Comparison of ENCODE assay signal across 8 mouse cellular contexts in genomic region chr2:165287202-165287984, GRCm38 (mm10). TPM values are rescaled to one million over a fixed set of nuclear protein-coding genes. Genes with fewer than 3 reads are reported as not detected.
DNase-seq lines count a peak whose midpoint lies in the region; ATAC-seq and TF ChIP-seq lines count a peak whose summit lies in the region.

Gene Slc35c2, minus strand, starts transcription at chr2:165287869.

- TF ChIP-seq POLR2A in limb, embryonic 14.5 days (IDR thresholded peaks at IDR 0.05; ENCODE audit: borderline replicate concordance, extremely low read depth, insufficient read depth, insufficient read length): peak; percentile 55; the same call in 1 of the 2 replicates

- no peaks in the 10 kb centered on the region for H3K27me3 ChIP-seq in embryonic facial prominence, embryonic 14.5 days (replicated peaks; ENCODE audit: control insufficient read depth, insufficient read depth, low read length)
- no peaks in the 10 kb centered on the region for H3K27me3 ChIP-seq in limb, embryonic 14.5 days (ENCODE audit: control insufficient read depth, insufficient read depth, low read length)
- H3K27me3 ChIP-seq in midbrain, postnatal 0 days (ENCODE audit: insufficient read depth, low read length): no peaks in the 10 kb centered on the region

- H3K9ac ChIP-seq in embryonic facial prominence, embryonic 14.5 days (ENCODE audit: low read depth, low read length): peak within 1 kb of the TSS; percentile 73
- H3K9ac ChIP-seq in limb, embryonic 14.5 days (ENCODE audit: low read depth, low read length, severe bottlenecking): peak within 1 kb of the TSS; percentile 67
- H3K9ac ChIP-seq in midbrain, postnatal 0 days (replicated peaks; ENCODE audit: low read length, poor library complexity, severe bottlenecking): peak within 1 kb of the TSS; percentile 58

- H3K36me3 ChIP-seq in embryonic facial prominence, embryonic 14.5 days (ENCODE audit: control insufficient read depth, insufficient read depth, low read length): peaks cover 32% of the 10 kb centered on the region
- H3K36me3 ChIP-seq in limb, embryonic 14.5 days (ENCODE audit: control insufficient read depth, insufficient read depth, low read length): peaks cover 32% of the 10 kb centered on the region
- H3K36me3 ChIP-seq in midbrain, postnatal 0 days (ENCODE audit: insufficient read depth, low read length): peaks cover 34% of the 10 kb centered on the region

- peak within 1 kb of the TSS; percentile 84 for H3K27ac ChIP-seq in embryonic facial prominence, embryonic 14.5 days (replicated peaks; ENCODE audit: low read depth, low read length)
- H3K27ac ChIP-seq in limb, embryonic 14.5 days (replicated peaks; ENCODE audit: low read depth, low read length): peak within 1 kb of the TSS; percentile 69
- H3K27ac ChIP-seq in midbrain, postnatal 0 days (ENCODE audit: low read depth, low read length): peak within 1 kb of the TSS; percentile 83

- WGBS in embryonic facial prominence, embryonic 14.5 days: 1% methylated on average over 49 of the region's 49 CpGs
- 2% methylated on average over 49 of the region's 49 CpGs for WGBS in limb, embryonic 14.5 days
- 1% methylated on average over 49 of the region's 49 CpGs for WGBS in midbrain, postnatal 0 days

- peak; percentile 91 for DNase-seq in 3T3-L1 (ENCODE audit: low read depth, low spot score)
- DNase-seq in adrenal gland, postnatal 4 days (ENCODE audit: low spot score in 2 of 2): peak; percentile 75 to 85
- DNase-seq in embryonic facial prominence, embryonic 14.5 days (ENCODE audit: low spot score): peak; percentile 95
- DNase-seq in heart, adult 8-10 months (ENCODE audit: low spot score): peak; percentile 90
- peak; percentile 94 for DNase-seq in kidney, adult 9 months
- peak; percentile 92 for DNase-seq in limb, embryonic 14.5 days (ENCODE audit: low spot score)
- DNase-seq in midbrain, postnatal 0 days (ENCODE audit: low spot score): peak; percentile 95
- DNase-seq in spleen, postnatal 36 days (ENCODE audit: low spot score in 2 of 2): peak; percentile 86

- peak; percentile 62 for TF ChIP-seq CTCF in midbrain, postnatal 0 days (IDR thresholded peaks at IDR 0.05)

- H3K4me3 ChIP-seq in embryonic facial prominence, embryonic 14.5 days (ENCODE audit: low read depth, low read length): peak within 1 kb of the TSS; percentile 73
- H3K4me3 ChIP-seq in limb, embryonic 14.5 days (replicated peaks; ENCODE audit: low read length): peak within 1 kb of the TSS; percentile 75
- H3K4me3 ChIP-seq in midbrain, postnatal 0 days (ENCODE audit: low read depth, low read length): peak within 1 kb of the TSS; percentile 58

- H3K4me1 ChIP-seq in embryonic facial prominence, embryonic 14.5 days (ENCODE audit: control insufficient read depth, insufficient read depth, low read length): peaks cover 10% of the 10 kb centered on the region
- peaks cover 20% of the 10 kb centered on the region for H3K4me1 ChIP-seq in limb, embryonic 14.5 days (ENCODE audit: control insufficient read depth, insufficient read depth, low read length)
- H3K4me1 ChIP-seq in midbrain, postnatal 0 days (ENCODE audit: insufficient read depth, low read length): peaks cover 17% of the 10 kb centered on the region

- no peaks in the 10 kb centered on the region for H3K9me3 ChIP-seq in embryonic facial prominence, embryonic 14.5 days (ENCODE audit: control insufficient read depth, low read length)
- no peaks in the 10 kb centered on the region for H3K9me3 ChIP-seq in limb, embryonic 14.5 days (ENCODE audit: control insufficient read depth, low read length)
- no peaks in the 10 kb centered on the region for H3K9me3 ChIP-seq in midbrain, postnatal 0 days (ENCODE audit: low read length)

- peak within 1 kb of the TSS; percentile 86 for H3K4me2 ChIP-seq in embryonic facial prominence, embryonic 14.5 days (ENCODE audit: low read depth, low read length)
- peak within 1 kb of the TSS; percentile 82 for H3K4me2 ChIP-seq in limb, embryonic 14.5 days (replicated peaks; ENCODE audit: low read depth, low read length, severe bottlenecking)
- peak within 1 kb of the TSS; percentile 95 for H3K4me2 ChIP-seq in midbrain, postnatal 0 days (ENCODE audit: low read depth, low read length, poor library complexity, severe bottlenecking)

- ATAC-seq in embryonic facial prominence, embryonic 14.5 days (ENCODE audit: low read depth): peak; percentile 96
- peak; percentile 94 for ATAC-seq in limb, embryonic 14.5 days (ENCODE audit: low FRiP score, low read depth)
- peak; percentile 92 for ATAC-seq in midbrain, postnatal 0 days (ENCODE audit: low FRiP score)

RNA-seq across cellular contexts. Expression of gene Slc35c2, which starts in this region (rescaled TPM):
- 10 to 100 TPM; 48.2 to 48.7 TPM for total RNA-seq in adrenal gland, postnatal 4 days (2021)
- 45.6 and 52.1 TPM in 2 replicates for polyA plus RNA-seq in embryonic facial prominence, embryonic 14.5 days (2014; fragmentation: Nextera tagmentation; extraction: Ambion mirVana)
- 10 to 100 TPM; 17.9 to 22.1 (median 19.5) TPM for total RNA-seq in heart, adult 8-10 months (2022)
- polyA plus RNA-seq in limb, embryonic 14.5 days (2012; rRNA removed): 54.2 and 74.3 TPM in 2 replicates
- polyA plus RNA-seq in limb, embryonic 14.5 days (2014; fragmentation: Nextera tagmentation; extraction: Ambion mirVana): 51.1 and 51.2 TPM in 2 replicates
- total RNA-seq in midbrain, postnatal 0 days (2014; rRNA removed): 89.6 and 98.9 TPM in 2 replicates
- 68.7 and 69.3 TPM in 2 replicates for polyA plus RNA-seq in midbrain, postnatal 0 days (2015; fragmentation: Nextera tagmentation; extraction: Ambion mirVana)

Comparison
In these comparisons a context has a peak if more than half of its experiments do, and no peak if none do; other contexts are left out.
1. Peak in every context shown above with its lines: DNase-seq, ATAC-seq, H3K4me3 ChIP-seq and H3K27ac ChIP-seq.